Mouse (Mus musculus) liver, adult 2 months (tissue): ENCODE data around the gene Sesn2.

Experiments
- CTCF ChIP-seq: fragments of 200-500 bp; IDR thresholded peaks from 2 replicates; pipeline ENCODE4 v1.5.1; 2011; ENCODE audit warnings: low read depth, low read length, control low read depth
- POLR2A ChIP-seq: fragments of 200-500 bp; IDR thresholded peaks from 2 replicates; pipeline ENCODE4 v1.6.1; 2011; ENCODE audit warnings: low read length, control low read depth; ENCODE audit not compliant: insufficient read depth; ENCODE audit errors: extremely low read depth

GRCm38 (mm10) chr4:132515369-132516155 lies 5.3 kb upstream of the Sesn2 start:
- TF ChIP-seq POLR2A (peak; percentile 67; the same call in 1 of the 2 replicates), CTCF (no peak)
